Mouse (Mus musculus): ENCODE data around the gene Mrps18b.
A peak's percentile ranks its signal among the peaks of the same experiment; 100 is the strongest.
"Not testable (repeated sequence)": the region's sequence is repeated elsewhere in the genome, so short reads cannot be mapped to it uniquely, and the experiment has no call there.

Mrps18b gene

GRCm38 (mm10) chr17:35916297-35917142, at the start of gene Mrps18b, which contains the start of gene Ppp1r10:
Gene Mrps18b, minus strand, starts transcription at chr17:35916389.
Gene Ppp1r10, plus strand, starts transcription at chr17:35916434.
- DNase-seq: peak; percentile 99 to 100

- no peak for DNase-seq
Observed at GRCm38 (mm10) chr17:35963279-35963678, 47.1 kb upstream of the Mrps18b start.

GRCm38 (mm10) chr17:35958533-35959223, 42.5 kb upstream of the Mrps18b start:
- no peak for DNase-seq

- no peak for DNase-seq
Observed at GRCm38 (mm10) chr17:35954665-35955064, 38.5 kb upstream of the Mrps18b start.

- not testable (repeated sequence) for DNase-seq
Observed at GRCm38 (mm10) chr17:35952559-35952958, 36.4 kb upstream of the Mrps18b start.

GRCm38 (mm10) chr17:35950946-35951345, 34.8 kb upstream of the Mrps18b start:
- not testable (repeated sequence) for DNase-seq

GRCm38 (mm10) chr17:35939941-35940340, 23.8 kb upstream of the Mrps18b start:
- no peak for DNase-seq

GRCm38 (mm10) chr17:35939108-35939507, 22.9 kb upstream of the Mrps18b start:
- DNase-seq: no peak

- no peak for DNase-seq
Observed at GRCm38 (mm10) chr17:35937700-35938348, 21.6 kb upstream of the Mrps18b start.

GRCm38 (mm10) chr17:35935763-35936162, 19.6 kb upstream of the Mrps18b start:
- not testable (repeated sequence) for DNase-seq

GRCm38 (mm10) chr17:35932608-35933007, 16.4 kb upstream of the Mrps18b start:
- DNase-seq: no peak

GRCm38 (mm10) chr17:35930627-35931026, 14.4 kb upstream of the Mrps18b start:
- DNase-seq: no peak

- DNase-seq: no peak
Observed at GRCm38 (mm10) chr17:35929534-35929933, 13.3 kb upstream of the Mrps18b start.

- no peak for DNase-seq
Observed at GRCm38 (mm10) chr17:35927471-35927870, 11.3 kb upstream of the Mrps18b start.

GRCm38 (mm10) chr17:35923281-35923680, 7.1 kb upstream of the Mrps18b start:
- DNase-seq: no peak

GRCm38 (mm10) chr17:35922566-35922965, 6.4 kb upstream of the Mrps18b start:
- DNase-seq: no peak

GRCm38 (mm10) chr17:35921710-35922109, 5.5 kb upstream of the Mrps18b start:
- DNase-seq: no peak

GRCm38 (mm10) chr17:35920862-35921562, 4.8 kb upstream of the Mrps18b start:
- no peak for DNase-seq

GRCm38 (mm10) chr17:35920384-35920783, 4.2 kb upstream of the Mrps18b start:
- no peak for DNase-seq

GRCm38 (mm10) chr17:35919864-35920301, 3.7 kb upstream of the Mrps18b start:
- DNase-seq: no peak

GRCm38 (mm10) chr17:35919060-35919715, 3.0 kb upstream of the Mrps18b start:
- peak; percentile 94 to 97 for DNase-seq
